26 mouse cellular contexts compared by ENCODE assay signal in the genomic region with DNA sequence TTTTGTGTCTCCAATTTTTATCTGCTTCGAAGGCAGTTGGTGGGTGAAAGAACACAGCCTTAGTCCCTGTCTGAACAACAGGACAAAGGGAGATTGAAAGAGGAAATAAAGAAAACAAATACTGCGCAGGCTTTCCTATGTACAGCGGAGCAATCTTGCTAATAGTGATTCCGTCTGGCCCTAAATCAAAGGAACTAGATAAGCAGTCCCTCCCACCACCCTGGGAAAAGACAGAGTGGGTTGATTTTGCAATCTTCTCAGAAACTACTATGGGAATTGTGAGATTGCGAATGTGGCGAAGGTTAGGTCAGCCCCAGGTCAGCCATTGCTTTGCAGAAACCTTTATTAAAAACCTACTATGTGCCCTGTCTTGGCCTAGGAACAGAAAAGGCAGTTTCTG.
DNase-seq lines count a peak whose midpoint lies in the region; ATAC-seq and TF ChIP-seq lines count a peak whose summit lies in the region.
"Had no signal": no experiment of that assay in that cellular context is flagged by ENCODE, and none has a peak within 500 bp of the region (broad histone marks: within the 10 kb centered on the region; RNA-seq: fewer than 3 reads in every experiment).

No protein-coding gene starts in this region.

- 62% methylated on average over 6 of the region's 6 CpGs for WGBS in intestine, embryonic 15.5 days
- WGBS in intestine, postnatal 0 days, result 57% methylated on average over 6 of the region's 6 CpGs
- 67% methylated on average over 6 of the region's 6 CpGs for WGBS in intestine, embryonic 16.5 days
- WGBS in forebrain, embryonic 13.5 days, result 81% methylated on average over 6 of the region's 6 CpGs

- H3K4me3 ChIP-seq in intestine, embryonic 15.5 days (replicated peaks), result no peak overlapping the region
- H3K4me3 ChIP-seq in intestine, postnatal 0 days (ENCODE audit: low read depth, low read length), result no peak overlapping the region
- H3K4me3 ChIP-seq in intestine, embryonic 16.5 days (ENCODE audit: low read length), result no peak overlapping the region
- no peak overlapping the region for H3K4me3 ChIP-seq in forebrain, embryonic 13.5 days
- H3K4me3 ChIP-seq: embryonic facial prominence, embryonic 15.5 days; forebrain, embryonic 15.5 days; hindbrain, embryonic 12.5 days; limb, embryonic 15.5 days; liver, embryonic 15.5 days; stomach, embryonic 15.5 days had no signal

- no peak overlapping the region for H3K4me2 ChIP-seq in intestine, embryonic 15.5 days (replicated peaks)
- no peak overlapping the region for H3K4me2 ChIP-seq in intestine, postnatal 0 days (replicated peaks; ENCODE audit: low read depth)
- H3K4me2 ChIP-seq in intestine, embryonic 16.5 days (ENCODE audit: low read depth, low read length), result no peak overlapping the region
- H3K4me2 ChIP-seq in forebrain, embryonic 13.5 days, result no peak overlapping the region
- H3K4me2 ChIP-seq: embryonic facial prominence, embryonic 15.5 days; forebrain, embryonic 15.5 days; hindbrain, embryonic 12.5 days; limb, embryonic 15.5 days; liver, embryonic 15.5 days; midbrain, embryonic 11.5 days; stomach, embryonic 15.5 days had no signal

- H3K27ac ChIP-seq in intestine, embryonic 15.5 days, result no peak overlapping the region
- H3K27ac ChIP-seq in intestine, postnatal 0 days (ENCODE audit: low read depth, low read length), result no peak overlapping the region
- no peak overlapping the region for H3K27ac ChIP-seq in intestine, embryonic 16.5 days (ENCODE audit: low read length)
- no peak overlapping the region for H3K27ac ChIP-seq in forebrain, embryonic 13.5 days
- H3K27ac ChIP-seq: embryonic facial prominence, embryonic 15.5 days; forebrain, embryonic 15.5 days; hindbrain, embryonic 12.5 days; limb, embryonic 15.5 days; liver, embryonic 15.5 days; stomach, embryonic 15.5 days had no signal

- peak; percentile 34; the same call in 1 of the 2 replicates for ATAC-seq in intestine, embryonic 15.5 days
- ATAC-seq in intestine, postnatal 0 days, result no peak
- 0 out of 2 replicates have a peak, but pooled peaks have one; percentile 40 for ATAC-seq in intestine, embryonic 16.5 days
- no peak for ATAC-seq in forebrain, embryonic 13.5 days
- ATAC-seq: forebrain, embryonic 15.5 days; Patski had no signal

- H3K9ac ChIP-seq in intestine, embryonic 15.5 days, result no peak overlapping the region
- no peak overlapping the region for H3K9ac ChIP-seq in intestine, postnatal 0 days (ENCODE audit: low read depth, low read length)
- no peak overlapping the region for H3K9ac ChIP-seq in intestine, embryonic 16.5 days (ENCODE audit: low read depth, low read length)
- no peak overlapping the region for H3K9ac ChIP-seq in forebrain, embryonic 13.5 days
- H3K9ac ChIP-seq: embryonic facial prominence, embryonic 15.5 days; forebrain, embryonic 15.5 days; hindbrain, embryonic 12.5 days; limb, embryonic 15.5 days; liver, embryonic 15.5 days; stomach, embryonic 15.5 days had no signal

- DNase-seq in heart, adult 11 months, result peak; percentile 93
- DNase-seq in heart, postnatal 25 days (ENCODE audit: low spot score), result no peak
- DNase-seq in adipocyte (ENCODE audit: low spot score), result peak; percentile 38
- DNase-seq: adrenal gland, adult 8-10 months; B cell, adult 2 months; cerebellum, adult 9-11 months; kidney, adult 2 months; kidney, postnatal 14 days; left cerebral cortex, postnatal 4 days; right cerebral cortex, adult 18-20 months; right cerebral cortex, postnatal 4 days; thymus, postnatal 25 days had no signal

- no peaks in the 10 kb centered on the region for H3K27me3 ChIP-seq in intestine, embryonic 15.5 days (replicated peaks)
- H3K27me3 ChIP-seq in intestine, postnatal 0 days (replicated peaks; ENCODE audit: control insufficient read depth, insufficient read depth, low read length), result no peaks in the 10 kb centered on the region
- H3K27me3 ChIP-seq in intestine, embryonic 16.5 days (replicated peaks; ENCODE audit: control insufficient read depth, insufficient read depth, low read length), result no peaks in the 10 kb centered on the region
- 0 out of 2 replicates have a peak, but pooled peaks cover 2% of the 10 kb centered on the region for H3K27me3 ChIP-seq in forebrain, embryonic 13.5 days
- H3K27me3 ChIP-seq: CH12.LX; embryonic facial prominence, embryonic 15.5 days; forebrain, embryonic 15.5 days; hindbrain, embryonic 12.5 days; limb, embryonic 15.5 days; liver, embryonic 15.5 days; stomach, embryonic 15.5 days had no signal

- H3K36me3 ChIP-seq in intestine, embryonic 15.5 days, result no peaks in the 10 kb centered on the region
- no peaks in the 10 kb centered on the region for H3K36me3 ChIP-seq in intestine, postnatal 0 days (ENCODE audit: control insufficient read depth, insufficient read depth)
- H3K36me3 ChIP-seq in intestine, embryonic 16.5 days (ENCODE audit: control insufficient read depth, insufficient read depth, low read length), result no peaks in the 10 kb centered on the region
- H3K36me3 ChIP-seq in forebrain, embryonic 13.5 days (ENCODE audit: poor library complexity, severe bottlenecking), result no peaks in the 10 kb centered on the region
- H3K36me3 ChIP-seq: embryonic facial prominence, embryonic 15.5 days; forebrain, embryonic 15.5 days; G1E; hindbrain, embryonic 12.5 days; limb, embryonic 15.5 days; liver, embryonic 15.5 days; stomach, embryonic 15.5 days had no signal

- intact Hi-C loops in heart, postnatal 25 days (cut with DNase I), result loop anchor here (10.0 kb wide), 1 partner anchor 64 kb away; the partner anchor contains the start of gene AI429214

- H3K4me1 ChIP-seq in intestine, embryonic 15.5 days (replicated peaks), result 0 out of 2 replicates have a peak, but pooled peaks cover 4% of the 10 kb centered on the region
- H3K4me1 ChIP-seq in intestine, postnatal 0 days (replicated peaks; ENCODE audit: control insufficient read depth, insufficient read depth, low read length), result 0 out of 2 replicates have a peak, but pooled peaks cover 4% of the 10 kb centered on the region
- peaks cover 2% of the 10 kb centered on the region; the same call in 1 of the 2 replicates for H3K4me1 ChIP-seq in intestine, embryonic 16.5 days (ENCODE audit: control insufficient read depth, insufficient read depth, low read length)
- peaks cover 4% of the 10 kb centered on the region; the same call in 1 of the 2 replicates for H3K4me1 ChIP-seq in forebrain, embryonic 13.5 days
- H3K4me1 ChIP-seq: forebrain, embryonic 15.5 days; hindbrain, embryonic 12.5 days; liver, embryonic 15.5 days; stomach, embryonic 15.5 days had no signal

- no peaks in the 10 kb centered on the region for H3K9me3 ChIP-seq in intestine, embryonic 15.5 days
- no peaks in the 10 kb centered on the region for H3K9me3 ChIP-seq in intestine, postnatal 0 days (ENCODE audit: control insufficient read depth)
- H3K9me3 ChIP-seq in intestine, embryonic 16.5 days (ENCODE audit: control insufficient read depth, low read length), result no peaks in the 10 kb centered on the region
- no peaks in the 10 kb centered on the region for H3K9me3 ChIP-seq in forebrain, embryonic 13.5 days (replicated peaks)
- H3K9me3 ChIP-seq: embryonic facial prominence, embryonic 15.5 days; forebrain, embryonic 15.5 days; G1E; hindbrain, embryonic 12.5 days; limb, embryonic 15.5 days; liver, embryonic 15.5 days; stomach, embryonic 15.5 days had no signal

- TF ChIP-seq CTCF in intestine, postnatal 0 days (IDR thresholded peaks at IDR 0.05; ENCODE audit: low read depth), result no peak

Comparison
In these comparisons a context has a peak if more than half of its experiments do, and no peak if none do; other contexts are left out.
1. ATAC-seq: peak in intestine, embryonic 15.5 days (single experiment) and intestine, embryonic 16.5 days (single experiment); none in intestine, postnatal 0 days (single experiment) and forebrain, embryonic 13.5 days (single experiment).